Comparison of ENCODE assay signal across 11 mouse cellular contexts in genomic region chr11:85577816-85578645, GRCm38 (mm10).
A peak's percentile ranks its signal among the peaks of the same experiment; 100 is the strongest.
DNase-seq lines count a peak whose midpoint lies in the region; ATAC-seq and TF ChIP-seq lines count a peak whose summit lies in the region.
"Had no signal": no experiment of that assay in that cellular context is flagged by ENCODE, and none has a peak within 500 bp of the region (broad histone marks: within the 10 kb centered on the region; RNA-seq: fewer than 3 reads in every experiment).

No protein-coding gene starts in this region.

- H3K27me3 ChIP-seq in heart, embryonic 12.5 days (replicated peaks): no peaks in the 10 kb centered on the region
- no peaks in the 10 kb centered on the region for H3K27me3 ChIP-seq in embryonic facial prominence, embryonic 13.5 days
- no peaks in the 10 kb centered on the region for H3K27me3 ChIP-seq in lung, postnatal 0 days (replicated peaks; ENCODE audit: insufficient read depth, low read length)
- H3K27me3 ChIP-seq: liver, embryonic 15.5 days had no signal

- intact Hi-C loops in heart, postnatal 14 days (cut with DNase I): no loop called here

- 35% methylated on average over 15 of the region's 15 CpGs for WGBS in heart, embryonic 12.5 days
- WGBS in embryonic facial prominence, embryonic 13.5 days: 43% methylated on average over 15 of the region's 15 CpGs
- 28% methylated on average over 15 of the region's 15 CpGs for WGBS in lung, postnatal 0 days

- 0 out of 2 replicates have a peak, but pooled peaks cover 2% of the 10 kb centered on the region for H3K36me3 ChIP-seq in heart, embryonic 12.5 days
- no peaks in the 10 kb centered on the region for H3K36me3 ChIP-seq in embryonic facial prominence, embryonic 13.5 days
- H3K36me3 ChIP-seq in lung, postnatal 0 days (ENCODE audit: insufficient read depth, low read length): no peaks in the 10 kb centered on the region
- H3K36me3 ChIP-seq: liver, embryonic 15.5 days had no signal

- TF ChIP-seq EP300 in lung, postnatal 0 days (IDR thresholded peaks at IDR 0.05): peak; percentile 67

- no peak for TF ChIP-seq CTCF in lung, postnatal 0 days (IDR thresholded peaks at IDR 0.05)

- no peak for DNase-seq in heart, postnatal 14 days
- peak; percentile 28 for DNase-seq in MN1 (ENCODE audit: low spot score)
- DNase-seq in lung, postnatal 0 days (ENCODE audit: low spot score): peak; percentile 60
- no peak for DNase-seq in gastrocnemius, postnatal 10 days
- DNase-seq in layer of hippocampus, adult 11-12 months (ENCODE audit: low spot score): no peak
- DNase-seq in adrenal gland, postnatal 10 days: no peak
- DNase-seq: cerebellum, postnatal 36 days had no signal

- ATAC-seq in heart, embryonic 12.5 days (ENCODE audit: insufficient number of reproducible peaks, low FRiP score): no peak
- no peak for ATAC-seq in embryonic facial prominence, embryonic 13.5 days (ENCODE audit: insufficient number of reproducible peaks, insufficient read depth, low FRiP score, low TSS enrichment, low read depth)
- ATAC-seq in lung, postnatal 0 days: peak; percentile 81
- ATAC-seq: CD4-positive, CD25-positive, alpha-beta regulatory T cell, adult 4 months had no signal

- H3K4me1 ChIP-seq in heart, embryonic 12.5 days (replicated peaks): peaks cover 37% of the 10 kb centered on the region
- H3K4me1 ChIP-seq in embryonic facial prominence, embryonic 13.5 days: peaks cover 11% of the 10 kb centered on the region
- H3K4me1 ChIP-seq in lung, postnatal 0 days (ENCODE audit: insufficient read depth, low read depth, low read length): peaks cover 3% of the 10 kb centered on the region; the same call in 1 of the 2 replicates
- H3K4me1 ChIP-seq: liver, embryonic 15.5 days had no signal

- H3K4me2 ChIP-seq in heart, embryonic 12.5 days: peak overlapping the region; percentile 29
- no peak overlapping the region for H3K4me2 ChIP-seq in embryonic facial prominence, embryonic 13.5 days
- H3K4me2 ChIP-seq in lung, postnatal 0 days (replicated peaks; ENCODE audit: low read depth, low read length): no peak overlapping the region
- H3K4me2 ChIP-seq: liver, embryonic 15.5 days had no signal

- no peak overlapping the region for H3K4me3 ChIP-seq in heart, embryonic 12.5 days
- H3K4me3 ChIP-seq in embryonic facial prominence, embryonic 13.5 days: no peak overlapping the region
- no peak overlapping the region for H3K4me3 ChIP-seq in lung, postnatal 0 days (ENCODE audit: low read depth, low read length)
- H3K4me3 ChIP-seq: liver, embryonic 15.5 days had no signal

- 0 out of 2 replicates have a peak overlapping the region, but pooled peaks have one; percentile 28 for H3K27ac ChIP-seq in heart, embryonic 12.5 days (ENCODE audit: poor library complexity, severe bottlenecking)
- H3K27ac ChIP-seq in embryonic facial prominence, embryonic 13.5 days: peak overlapping the region; percentile 44
- H3K27ac ChIP-seq in lung, postnatal 0 days (ENCODE audit: low read length): peak overlapping the region; percentile 57
- H3K27ac ChIP-seq: liver, embryonic 15.5 days had no signal

- 0 out of 2 replicates have a peak overlapping the region, but pooled peaks have one; percentile 4 for H3K9ac ChIP-seq in heart, embryonic 12.5 days
- no peak overlapping the region for H3K9ac ChIP-seq in embryonic facial prominence, embryonic 13.5 days
- H3K9ac ChIP-seq in lung, postnatal 0 days (replicated peaks; ENCODE audit: low read depth): no peak overlapping the region
- H3K9ac ChIP-seq: liver, embryonic 15.5 days had no signal

- no peaks in the 10 kb centered on the region for H3K9me3 ChIP-seq in heart, embryonic 12.5 days (replicated peaks)
- no peaks in the 10 kb centered on the region for H3K9me3 ChIP-seq in embryonic facial prominence, embryonic 13.5 days
- no peaks in the 10 kb centered on the region for H3K9me3 ChIP-seq in lung, postnatal 0 days (ENCODE audit: low read length)
- H3K9me3 ChIP-seq: liver, embryonic 15.5 days had no signal

Comparison
In these comparisons a context has a peak if more than half of its experiments do, and no peak if none do; other contexts are left out.
1. DNase-seq: peak in MN1 (single experiment) and lung, postnatal 0 days (single experiment); none in heart, postnatal 14 days (0 of 2), gastrocnemius, postnatal 10 days (single experiment), layer of hippocampus, adult 11-12 months (single experiment) and adrenal gland, postnatal 10 days (single experiment).
2. Peak in every context shown above with its lines, with median percentiles within 50 percentile points of each other: H3K27ac ChIP-seq.